Mouse (Mus musculus): ENCODE data around the gene Ndufa8. TPM values are rescaled to one million over a fixed set of nuclear protein-coding genes. Genes with fewer than 3 reads are reported as not detected.

Ndufa8 gene
- polyA plus RNA-seq, 1 experiment from 2014 or later = 287 TPM

DNA sequence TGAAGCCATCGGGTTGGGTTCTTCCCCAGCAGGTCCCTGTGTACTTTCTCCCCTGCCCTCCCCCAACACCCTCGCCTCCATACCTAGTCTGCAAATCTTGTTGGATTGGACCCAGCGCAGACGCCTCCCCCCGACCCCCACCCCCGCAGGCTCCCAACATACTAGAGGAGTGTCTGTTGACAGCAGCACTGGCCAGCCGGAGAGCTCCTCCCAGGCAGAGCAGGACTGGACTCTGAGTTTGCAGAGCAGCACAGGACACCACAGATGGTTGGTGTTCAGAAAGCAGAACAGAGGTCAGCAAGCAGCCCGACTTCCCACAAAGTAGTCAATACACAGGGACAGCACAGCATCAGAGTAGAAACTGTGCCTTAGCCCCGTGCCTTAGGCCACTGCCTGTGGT, 32.2 kb upstream of the Ndufa8 start:
- Histone ChIP-seq H3K4me3 (no peak overlapping the region), H3K4me2 (peak overlapping the region; percentile 4; the same call in 1 of the 2 replicates), H3K4me1 (replicated peaks) (peaks cover 7% of the 10 kb centered on the region; the same call in 1 of the 2 replicates), H3K27me3 (replicated peaks) (peaks cover 79% of the 10 kb centered on the region), H3K27ac (ENCODE audit: poor library complexity, severe bottlenecking) (no peak overlapping the region), H3K36me3 (no peaks in the 10 kb centered on the region), H3K9me3 (replicated peaks) (no peaks in the 10 kb centered on the region), H3K9ac (no peak overlapping the region)
- 19% methylated on average over 9 of the region's 9 CpGs for WGBS
- ATAC-seq (ENCODE audit: insufficient number of reproducible peaks, low FRiP score) = no peak

DNA sequence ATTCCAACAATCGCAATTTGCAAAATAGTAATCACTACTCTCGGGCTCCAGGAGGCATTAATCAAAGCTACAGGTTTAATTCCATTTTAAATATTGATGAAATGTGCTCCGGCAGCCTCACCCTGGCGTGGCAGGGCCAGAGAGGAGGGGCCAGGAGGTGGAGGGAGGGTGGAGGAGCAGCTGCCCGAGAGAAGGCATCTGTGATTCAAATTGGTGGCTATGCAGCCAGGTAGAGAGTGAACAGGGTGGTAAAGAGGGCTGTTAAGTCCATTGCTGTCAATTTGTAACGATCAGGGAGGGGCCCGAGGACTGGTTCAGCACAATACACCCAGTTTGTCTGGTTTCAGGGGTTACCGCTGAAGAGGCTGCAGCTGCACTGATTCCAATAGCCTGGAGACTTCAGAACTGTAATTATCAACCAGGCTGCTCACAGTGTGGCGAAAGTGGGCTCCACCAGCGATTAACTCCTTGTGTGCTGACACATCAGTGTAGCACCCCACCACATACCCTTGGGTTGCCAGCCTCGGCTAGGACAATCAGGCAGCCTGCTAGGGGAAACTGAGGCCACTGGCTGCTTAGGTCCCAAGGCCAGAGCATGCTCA, 28.1 kb upstream of the Ndufa8 start:
- Histone ChIP-seq H3K27me3 (replicated peaks) (peaks cover 55% of the 10 kb centered on the region), H3K4me1 (replicated peaks) (peaks cover 7% of the 10 kb centered on the region; the same call in 1 of the 2 replicates), H3K36me3 (no peaks in the 10 kb centered on the region), H3K4me3 (no peak overlapping the region), H3K27ac (ENCODE audit: poor library complexity, severe bottlenecking) (no peak overlapping the region), H3K9me3 (replicated peaks) (no peaks in the 10 kb centered on the region), H3K4me2 (no peak overlapping the region), H3K9ac (no peak overlapping the region)
- 25% methylated on average over 11 of the region's 11 CpGs for WGBS
- ATAC-seq (ENCODE audit: insufficient number of reproducible peaks, low FRiP score) = no peak

- no peak overlapping the region for H3K27ac ChIP-seq (ENCODE audit: poor library complexity, severe bottlenecking)
- H3K9ac ChIP-seq = no peak overlapping the region
- no peaks in the 10 kb centered on the region for H3K36me3 ChIP-seq
- no peak for ATAC-seq (ENCODE audit: insufficient number of reproducible peaks, low FRiP score)
- no peaks in the 10 kb centered on the region for H3K9me3 ChIP-seq (replicated peaks)
- H3K4me3 ChIP-seq = no peak overlapping the region
- no peak overlapping the region for H3K4me2 ChIP-seq
- H3K27me3 ChIP-seq (replicated peaks) = peaks cover 46% of the 10 kb centered on the region
- H3K4me1 ChIP-seq (replicated peaks) = no peaks in the 10 kb centered on the region
- WGBS = 80% methylated on average over 5 of the region's 5 CpGs
Measured at GRCm38 (mm10) chr2:36075210-36075609, 26.0 kb upstream of the Ndufa8 start.

DNA sequence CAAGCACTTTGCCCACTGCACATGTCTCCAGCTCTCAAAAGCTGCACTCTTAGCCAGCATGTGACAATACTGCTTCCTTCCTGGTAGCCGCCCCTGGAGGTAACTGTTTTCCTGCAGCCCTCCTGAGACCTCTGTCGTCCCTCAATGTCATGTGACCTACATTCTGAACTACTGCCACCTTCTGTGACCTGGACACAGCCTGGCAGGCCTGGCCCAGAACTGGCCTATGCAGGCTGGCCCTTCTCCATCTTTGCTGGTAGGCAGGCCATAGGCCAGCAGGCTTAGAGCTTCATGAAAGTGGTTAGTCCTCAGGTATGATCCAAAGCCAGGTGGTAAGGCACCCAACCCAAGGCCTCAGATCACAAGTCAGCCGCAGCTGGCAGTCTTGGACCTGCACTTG, 24.6 kb upstream of the Ndufa8 start:
- no peak overlapping the region for H3K27ac ChIP-seq (ENCODE audit: poor library complexity, severe bottlenecking)
- no peak for ATAC-seq (ENCODE audit: insufficient number of reproducible peaks, low FRiP score)
- no peak overlapping the region for H3K9ac ChIP-seq
- WGBS = 48% methylated on average over 3 of the region's 3 CpGs
- no peaks in the 10 kb centered on the region for H3K4me1 ChIP-seq (replicated peaks)
- H3K4me2 ChIP-seq = no peak overlapping the region
- H3K4me3 ChIP-seq = no peak overlapping the region
- no peaks in the 10 kb centered on the region for H3K9me3 ChIP-seq (replicated peaks)
- H3K27me3 ChIP-seq (replicated peaks) = peaks cover 32% of the 10 kb centered on the region
- no peaks in the 10 kb centered on the region for H3K36me3 ChIP-seq

DNA sequence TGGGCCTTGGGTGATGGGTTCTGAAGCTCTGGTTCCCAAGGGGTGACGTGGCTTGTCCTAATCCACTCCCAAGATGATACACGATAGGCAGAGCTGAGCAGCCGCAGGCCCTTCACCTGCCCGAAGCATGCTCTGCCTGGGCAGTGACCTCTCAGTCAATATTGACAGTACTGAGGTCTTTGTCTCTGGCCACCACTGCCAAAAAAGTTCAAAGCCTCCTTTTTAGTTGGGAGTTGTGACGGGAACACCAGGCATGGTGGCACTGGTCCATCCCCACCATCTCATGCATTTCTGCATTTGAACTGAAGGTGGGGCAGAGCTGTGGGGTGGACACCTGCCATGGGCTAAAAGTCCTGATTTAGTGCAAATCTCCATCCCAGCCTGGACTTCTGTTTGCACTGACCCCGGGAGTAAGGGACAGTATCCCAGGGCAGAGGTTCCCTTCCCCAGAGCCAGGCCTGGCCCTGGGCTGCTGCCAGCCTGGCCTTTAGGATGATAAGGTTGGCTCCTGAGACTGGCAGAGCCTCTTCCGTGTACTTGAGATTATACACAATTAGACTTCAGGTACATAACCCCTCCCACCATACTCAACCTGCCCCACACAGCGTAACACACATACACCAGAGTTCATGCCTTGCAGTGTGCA, 22.6 kb upstream of the Ndufa8 start:
- Histone ChIP-seq H3K36me3 (no peaks in the 10 kb centered on the region), H3K9ac (no peak overlapping the region)
- WGBS = 76% methylated on average over 8 of the region's 8 CpGs

DNA sequence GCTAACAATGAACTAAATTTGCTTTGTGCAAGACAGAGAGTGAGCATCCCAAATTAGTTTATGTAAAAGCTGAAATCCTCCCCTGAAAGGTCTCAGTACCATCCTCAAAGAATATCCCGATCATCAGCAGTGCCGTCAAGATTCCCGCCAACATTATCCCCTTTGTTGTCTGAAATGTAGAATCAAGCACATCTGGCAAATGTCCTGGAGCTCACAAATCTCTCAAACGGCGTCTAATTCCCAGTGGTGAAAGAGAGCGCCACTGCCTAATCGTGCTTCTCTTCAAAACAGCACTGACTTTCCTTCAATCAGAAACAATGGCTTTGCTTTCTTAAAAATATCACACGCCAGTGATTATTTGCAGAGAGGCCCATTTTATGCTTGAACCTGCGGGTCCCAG, 17.9 kb upstream of the Ndufa8 start:
- H3K4me1 ChIP-seq (replicated peaks) = no peaks in the 10 kb centered on the region
- ATAC-seq (ENCODE audit: insufficient number of reproducible peaks, low FRiP score) = no peak
- WGBS = 54% methylated on average over 9 of the region's 9 CpGs

More for the DNA sequence above, 22.6 kb upstream of the Ndufa8 start:
- H3K27me3 ChIP-seq (replicated peaks) = peaks cover 24% of the 10 kb centered on the region; the same call in 1 of the 2 replicates
- H3K4me2 ChIP-seq = no peak overlapping the region
- H3K9me3 ChIP-seq (replicated peaks) = no peaks in the 10 kb centered on the region
- no peak overlapping the region for H3K27ac ChIP-seq (ENCODE audit: poor library complexity, severe bottlenecking)
- ATAC-seq (ENCODE audit: insufficient number of reproducible peaks, low FRiP score) = no peak
- no peaks in the 10 kb centered on the region for H3K4me1 ChIP-seq (replicated peaks)
- H3K4me3 ChIP-seq = no peak overlapping the region

DNA sequence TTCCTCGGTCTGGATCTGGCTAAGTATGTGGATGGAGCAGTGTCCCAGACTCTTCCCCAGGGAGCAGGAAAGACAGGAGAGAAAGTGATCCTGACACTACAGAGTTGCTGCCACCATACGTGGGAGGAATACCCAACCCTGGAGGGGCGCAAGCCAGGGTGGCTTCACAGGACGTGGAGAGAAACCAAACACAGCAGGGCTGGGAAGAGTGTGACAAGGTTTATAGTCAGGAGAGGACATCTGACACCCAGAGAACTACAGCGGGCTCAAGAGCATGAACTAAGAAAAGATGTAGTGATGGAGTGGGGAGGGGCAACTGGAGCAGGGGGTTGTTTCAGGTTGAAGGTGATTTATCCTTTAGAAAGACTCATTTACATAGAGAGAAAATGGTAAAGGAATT, 12.2 kb upstream of the Ndufa8 start:
- H3K27me3 ChIP-seq (replicated peaks) = peaks cover 11% of the 10 kb centered on the region; the same call in 1 of the 2 replicates
- no peak for ATAC-seq (ENCODE audit: insufficient number of reproducible peaks, low FRiP score)
- no peaks in the 10 kb centered on the region for H3K4me1 ChIP-seq (replicated peaks)
- no peak overlapping the region for H3K4me2 ChIP-seq
- H3K9me3 ChIP-seq (replicated peaks) = no peaks in the 10 kb centered on the region
- 57% methylated on average over 5 of the region's 5 CpGs for WGBS
- no peak overlapping the region for H3K27ac ChIP-seq (ENCODE audit: poor library complexity, severe bottlenecking)
- H3K36me3 ChIP-seq = no peaks in the 10 kb centered on the region
- H3K9ac ChIP-seq = no peak overlapping the region
- H3K4me3 ChIP-seq = no peak overlapping the region

More for the DNA sequence above, 17.9 kb upstream of the Ndufa8 start:
- H3K27me3 ChIP-seq (replicated peaks) = peaks cover 21% of the 10 kb centered on the region; the same call in 1 of the 2 replicates
- H3K9ac ChIP-seq = no peak overlapping the region
- no peak overlapping the region for H3K4me3 ChIP-seq
- H3K9me3 ChIP-seq (replicated peaks) = no peaks in the 10 kb centered on the region
- no peak overlapping the region for H3K27ac ChIP-seq (ENCODE audit: poor library complexity, severe bottlenecking)
- H3K36me3 ChIP-seq = no peaks in the 10 kb centered on the region
- H3K4me2 ChIP-seq = no peak overlapping the region

DNA sequence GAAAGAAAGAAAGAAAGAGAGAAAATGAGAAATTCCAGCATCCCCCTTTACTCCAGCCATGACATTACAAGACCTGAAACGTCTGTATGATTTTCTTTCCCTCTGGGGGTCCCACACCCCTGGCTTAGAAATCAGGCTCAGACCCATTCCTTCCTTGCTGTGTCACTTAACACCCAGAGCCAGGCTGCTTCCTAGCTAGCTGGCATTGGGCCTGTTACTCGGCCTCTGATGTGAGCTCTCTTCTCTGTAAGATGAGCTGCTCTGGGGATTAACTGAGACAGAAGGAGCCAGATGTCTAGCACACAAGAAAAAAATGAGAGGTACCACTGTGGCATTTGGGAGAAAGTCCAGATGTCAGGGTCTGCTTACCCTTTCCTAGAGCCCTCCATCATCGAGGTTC, 7.0 kb upstream of the Ndufa8 start:
- Histone ChIP-seq H3K4me1 (replicated peaks) (no peaks in the 10 kb centered on the region), H3K9me3 (replicated peaks) (no peaks in the 10 kb centered on the region), H3K27ac (ENCODE audit: poor library complexity, severe bottlenecking) (no peak overlapping the region), H3K4me3 (no peak overlapping the region), H3K9ac (no peak overlapping the region), H3K4me2 (no peak overlapping the region), H3K27me3 (replicated peaks) (peaks cover 13% of the 10 kb centered on the region), H3K36me3 (no peaks in the 10 kb centered on the region)
- 42% methylated on average over 3 of the region's 3 CpGs for WGBS
- no peak for ATAC-seq (ENCODE audit: insufficient number of reproducible peaks, low FRiP score)

DNA sequence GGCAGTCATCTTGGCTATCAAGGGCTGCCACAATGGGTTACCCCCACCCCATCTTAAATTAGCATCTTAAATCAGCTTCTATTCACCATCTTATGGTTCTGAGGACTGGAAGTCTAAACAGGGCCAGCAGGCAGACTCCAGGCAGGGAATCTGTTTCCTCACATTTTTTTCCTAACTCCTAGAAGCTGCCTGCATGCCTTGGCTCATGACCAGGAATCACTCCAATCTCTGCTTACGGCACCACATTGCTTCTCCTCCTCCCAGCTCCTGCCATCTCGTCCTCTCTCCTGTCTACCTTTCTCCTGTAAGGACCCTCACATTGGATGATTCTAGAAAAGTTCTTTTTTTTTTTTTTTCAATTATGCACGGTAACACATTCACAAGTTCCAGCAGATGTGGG, 4.0 kb upstream of the Ndufa8 start:
- ATAC-seq (ENCODE audit: insufficient number of reproducible peaks, low FRiP score) = no peak
- WGBS = 51% methylated on average over 3 of the region's 3 CpGs

DNA sequence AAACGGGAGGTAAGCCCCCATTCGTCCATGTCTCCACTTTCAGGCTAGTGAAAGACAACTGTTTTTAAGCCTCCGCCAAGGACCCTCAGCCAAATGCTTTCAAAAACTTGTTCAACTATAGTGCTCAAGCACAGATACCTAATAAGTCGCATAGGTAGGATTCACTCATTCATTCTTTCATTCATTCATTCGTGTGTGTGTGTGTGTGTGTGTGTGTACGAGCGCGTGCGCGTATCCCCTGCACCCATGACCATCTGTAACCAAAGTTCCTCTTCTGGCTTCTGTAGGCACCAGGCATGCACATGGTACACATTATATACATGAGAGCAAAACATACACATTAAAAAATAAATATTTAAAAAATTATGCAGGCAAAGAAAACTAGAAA, 355 bp upstream of the Ndufa8 start:
- WGBS = 46% methylated on average over 10 of the region's 10 CpGs
- 0 out of 2 replicates have a peak, but pooled peaks have one; percentile 6 for ATAC-seq (ENCODE audit: insufficient number of reproducible peaks, low FRiP score)
- H3K36me3 ChIP-seq = peaks cover 12% of the 10 kb centered on the region; the same call in 1 of the 2 replicates

More for the DNA sequence above, 4.0 kb upstream of the Ndufa8 start:
- H3K36me3 ChIP-seq = no peaks in the 10 kb centered on the region
- H3K9me3 ChIP-seq (replicated peaks) = no peaks in the 10 kb centered on the region
- H3K4me1 ChIP-seq (replicated peaks) = peaks cover 5% of the 10 kb centered on the region
- H3K9ac ChIP-seq = no peak overlapping the region
- peaks cover 10% of the 10 kb centered on the region for H3K27me3 ChIP-seq (replicated peaks)
- no peak overlapping the region for H3K27ac ChIP-seq (ENCODE audit: poor library complexity, severe bottlenecking)
- no peak overlapping the region for H3K4me2 ChIP-seq
- H3K4me3 ChIP-seq = no peak overlapping the region

GRCm38 (mm10) chr2:36048164-36048563, 1.0 kb downstream of the Ndufa8 start:
- H3K27ac ChIP-seq (ENCODE audit: poor library complexity, severe bottlenecking) = peak overlapping the region; percentile 67
- H3K9ac ChIP-seq = peak overlapping the region; percentile 89
- peak overlapping the region; percentile 75 for H3K4me2 ChIP-seq
- 46% methylated on average over 8 of the region's 8 CpGs for WGBS
- peaks cover 17% of the 10 kb centered on the region for H3K4me1 ChIP-seq (replicated peaks)
- peaks cover 26% of the 10 kb centered on the region for H3K36me3 ChIP-seq
- ATAC-seq (ENCODE audit: insufficient number of reproducible peaks, low FRiP score) = no peak
- H3K27me3 ChIP-seq (replicated peaks) = no peaks in the 10 kb centered on the region
- peak overlapping the region; percentile 89 for H3K4me3 ChIP-seq
- H3K9me3 ChIP-seq (replicated peaks) = no peaks in the 10 kb centered on the region

More for the DNA sequence above, 355 bp upstream of the Ndufa8 start:
- no peaks in the 10 kb centered on the region for H3K9me3 ChIP-seq (replicated peaks)
- H3K27me3 ChIP-seq (replicated peaks) = no peaks in the 10 kb centered on the region
- no peak overlapping the region for H3K9ac ChIP-seq
- H3K27ac ChIP-seq (ENCODE audit: poor library complexity, severe bottlenecking) = no peak overlapping the region
- H3K4me3 ChIP-seq = peak overlapping the region; percentile 89
- peaks cover 17% of the 10 kb centered on the region for H3K4me1 ChIP-seq (replicated peaks)
- peak overlapping the region; percentile 75 for H3K4me2 ChIP-seq
